Comparison of ENCODE assay signal across 28 mouse cellular contexts in the genomic region with DNA sequence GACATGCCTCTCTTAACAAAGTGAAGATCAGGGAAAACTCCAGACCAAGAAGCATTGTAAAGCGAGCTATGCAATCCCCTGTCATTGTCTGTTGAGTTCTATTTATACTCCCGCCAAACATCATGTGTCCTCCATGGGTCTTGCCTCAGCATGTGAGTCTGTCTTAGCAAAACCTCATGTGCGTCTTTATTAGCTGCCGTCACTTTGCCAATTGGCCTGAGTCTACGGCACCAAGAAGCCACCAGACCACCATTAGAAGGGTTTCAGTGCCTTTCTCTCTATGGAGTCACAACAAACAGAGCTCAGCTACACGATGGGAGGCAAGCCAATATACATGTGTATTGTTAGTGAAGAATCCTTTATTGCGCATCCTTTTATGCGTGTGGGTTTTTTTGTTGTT.
"Had no signal": no experiment of that assay in that cellular context is flagged by ENCODE, and none has a peak within 500 bp of the region (broad histone marks: within the 10 kb centered on the region; RNA-seq: fewer than 3 reads in every experiment).

No protein-coding gene starts in this region.

- H3K27ac ChIP-seq: limb, embryonic 10.5 days; limb, embryonic 12.5 days; limb, embryonic 13.5 days; limb, embryonic 15.5 days; liver, embryonic 12.5 days; liver, embryonic 13.5 days; liver, embryonic 14.5 days; liver, embryonic 15.5 days; lung, embryonic 15.5 days; macrophage; midbrain, embryonic 10.5 days; midbrain, embryonic 12.5 days; midbrain, embryonic 13.5 days; midbrain, embryonic 15.5 days; neural tube, embryonic 12.5 days; neural tube, embryonic 13.5 days had no signal

- H3K4me3 ChIP-seq: limb, embryonic 10.5 days; limb, embryonic 12.5 days; limb, embryonic 13.5 days; limb, embryonic 15.5 days; liver, embryonic 12.5 days; liver, embryonic 13.5 days; liver, embryonic 15.5 days; lung, embryonic 15.5 days; megakaryocyte, embryonic 14.5 days; midbrain, embryonic 10.5 days; midbrain, embryonic 12.5 days; midbrain, embryonic 13.5 days; midbrain, embryonic 15.5 days; myocyte; neural tube, embryonic 12.5 days; neural tube, embryonic 13.5 days had no signal

- DNase-seq: liver; liver, embryonic 13.5 days; liver, postnatal 0 days; lung, adult 18-20 months; lung, adult 2 months; lung, embryonic 14.5 days; lung, postnatal 10 days; lung, postnatal 14 days; lung, postnatal 36 days; lung, postnatal 4 days; midbrain, embryonic 14.5 days had no signal

- H3K27me3 ChIP-seq: limb, embryonic 12.5 days; limb, embryonic 13.5 days; limb, embryonic 15.5 days; liver, embryonic 12.5 days; liver, embryonic 13.5 days; liver, embryonic 15.5 days; lung, embryonic 15.5 days; megakaryocyte, embryonic 14.5 days; midbrain, embryonic 12.5 days; midbrain, embryonic 13.5 days; midbrain, embryonic 15.5 days; neural tube, embryonic 12.5 days; neural tube, embryonic 13.5 days had no signal

- H3K36me3 ChIP-seq: limb, embryonic 10.5 days; limb, embryonic 12.5 days; limb, embryonic 13.5 days; limb, embryonic 15.5 days; liver, embryonic 12.5 days; liver, embryonic 13.5 days; liver, embryonic 15.5 days; lung, embryonic 15.5 days; midbrain, embryonic 10.5 days; midbrain, embryonic 12.5 days; midbrain, embryonic 13.5 days; midbrain, embryonic 15.5 days; neural tube, embryonic 12.5 days; neural tube, embryonic 13.5 days had no signal

- H3K9me3 ChIP-seq: limb, embryonic 10.5 days; limb, embryonic 15.5 days; liver, embryonic 15.5 days; lung, embryonic 15.5 days; midbrain, embryonic 10.5 days; midbrain, embryonic 12.5 days; midbrain, embryonic 13.5 days; midbrain, embryonic 15.5 days had no signal

- H3K4me1 ChIP-seq: limb, embryonic 10.5 days; limb, embryonic 12.5 days; limb, embryonic 13.5 days; limb, embryonic 15.5 days; liver, embryonic 12.5 days; liver, embryonic 13.5 days; liver, embryonic 15.5 days; lung, embryonic 15.5 days; megakaryocyte, embryonic 14.5 days; midbrain, embryonic 10.5 days; midbrain, embryonic 12.5 days; midbrain, embryonic 13.5 days; midbrain, embryonic 15.5 days; neural tube, embryonic 12.5 days; neural tube, embryonic 13.5 days had no signal
